Mouse (Mus musculus): Measurements from ENCODE around the gene Scamp3.

DNA sequence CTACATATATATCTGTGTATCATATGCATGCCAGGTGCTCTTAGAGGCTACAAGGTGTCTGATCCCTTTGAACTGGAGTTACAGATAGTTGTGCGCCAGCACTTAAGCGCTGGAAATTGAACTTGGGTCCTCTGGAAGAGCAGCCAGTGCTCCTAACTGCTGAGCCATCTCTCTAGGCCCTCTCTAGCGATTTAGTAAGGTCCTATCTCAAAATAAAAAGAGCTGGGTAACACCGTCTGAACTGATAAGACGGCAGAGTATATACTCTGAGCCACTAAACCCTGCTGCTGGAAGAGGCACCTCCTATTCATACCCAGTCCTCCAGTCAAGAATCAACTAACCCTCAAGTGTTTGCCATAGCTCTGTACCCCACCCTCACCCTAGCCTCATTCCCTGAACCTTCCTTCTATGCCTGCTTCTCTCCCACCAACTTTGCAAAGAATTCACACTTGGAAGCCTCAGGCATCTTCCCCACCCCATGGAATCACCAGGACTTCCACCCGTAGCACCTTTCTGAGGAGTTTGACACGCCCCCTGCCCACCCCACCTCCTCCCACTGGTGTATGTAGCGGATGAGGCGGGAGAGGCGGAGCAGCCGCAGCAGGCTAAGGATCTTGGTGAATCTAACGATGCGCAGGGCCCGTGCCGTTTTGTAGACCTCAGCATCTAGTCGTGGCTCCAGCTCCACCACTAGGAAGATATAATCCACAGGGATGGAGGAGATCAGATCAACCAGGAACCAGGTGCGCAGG is 25.0 kb upstream of the Scamp3 start:
- TF ChIP-seq POLR2A (IDR thresholded peaks at IDR 0.05; ENCODE audit: borderline replicate concordance, control insufficient read depth, low read depth, low read length): no peak
- no peak for TF ChIP-seq CTCF (IDR thresholded peaks at IDR 0.05; ENCODE audit: control insufficient read depth, insufficient read depth, low read length)
